Mouse (Mus musculus) E14TG2a.4 (cell line): ENCODE results near the gene Shbg.

Experiments used
- H3K27me3 ChIP-seq: 2 replicates; pipeline ENCODE4 v1.6.1; 2014; ENCODE audit warnings: low read length, control low read depth; ENCODE audit not compliant: insufficient read depth
- H3K36me3 ChIP-seq: 2 replicates; pipeline ENCODE4 v1.6.1; 2014; ENCODE audit warnings: low read length, control low read depth; ENCODE audit not compliant: insufficient read depth
- H3K4me1 ChIP-seq: replicated peaks from 2 replicates; pipeline ENCODE4 v1.6.1; 2014; ENCODE audit warnings: low read depth, low read length, control low read depth
- H3K4me3 ChIP-seq: replicated peaks from 2 replicates; pipeline ENCODE4 v1.5.1; 2014; ENCODE audit warnings: mild to moderate bottlenecking, low read length
- H3K9me3 ChIP-seq: 2 replicates; pipeline ENCODE4 v1.6.1; 2014; ENCODE audit warnings: low read length, control low read depth
- CTCF ChIP-seq: conservative IDR thresholded peaks from 2 replicates; pipeline ENCODE4 v1.5.1; 2014; ENCODE audit warnings: low read length
- NANOG ChIP-seq: IDR thresholded peaks from 2 replicates; pipeline ENCODE4 v1.6.1; 2014; ENCODE audit warnings: borderline replicate concordance, low read length, mixed read lengths
- POU5F1 ChIP-seq: IDR thresholded peaks from 2 replicates; pipeline ENCODE4 v1.6.1; 2014; ENCODE audit warnings: low read length, borderline replicate concordance

The Shbg gene

DNA sequence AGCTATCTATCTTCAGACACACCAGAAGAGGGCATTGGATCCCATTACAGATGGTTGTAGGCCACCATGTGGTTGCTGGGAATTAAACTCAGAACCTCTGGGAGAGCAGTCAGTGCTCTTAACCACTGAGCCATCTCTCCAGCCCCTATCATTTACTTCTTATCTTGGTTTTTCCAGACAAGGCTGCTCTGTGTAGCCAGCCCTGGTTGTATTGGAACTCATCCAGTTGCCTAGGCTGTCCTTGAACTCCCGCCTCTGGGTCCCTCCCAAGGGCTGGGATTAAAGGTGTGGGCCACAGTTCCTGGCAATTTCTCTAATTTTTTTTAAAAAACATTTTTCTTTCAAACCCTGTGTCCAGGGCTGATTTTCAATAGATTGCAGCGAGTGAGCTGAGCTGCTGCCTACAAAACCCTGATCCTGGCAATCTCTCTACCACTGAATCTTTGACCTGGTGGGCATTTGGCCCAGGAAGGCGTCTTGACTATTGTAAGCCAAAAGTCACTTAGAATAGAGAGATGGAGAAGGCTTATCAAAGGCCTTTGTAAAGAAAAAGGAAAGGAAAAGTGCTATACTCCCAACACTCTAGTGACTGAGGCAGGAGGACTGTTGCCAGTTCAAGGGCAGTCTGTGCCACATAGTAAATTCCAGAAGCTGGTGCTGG is 43.6 kb upstream of the Shbg start:
- no peaks in the 10 kb centered on the region for H3K27me3 ChIP-seq
- H3K9me3 ChIP-seq, result no peaks in the 10 kb centered on the region
- no peak for TF ChIP-seq NANOG
- no peak for TF ChIP-seq CTCF
- TF ChIP-seq POU5F1, result no peak
- H3K4me3 ChIP-seq, result peak overlapping the region; percentile 82
- H3K36me3 ChIP-seq, result peaks cover 71% of the 10 kb centered on the region
- peaks cover 85% of the 10 kb centered on the region for H3K4me1 ChIP-seq

DNA sequence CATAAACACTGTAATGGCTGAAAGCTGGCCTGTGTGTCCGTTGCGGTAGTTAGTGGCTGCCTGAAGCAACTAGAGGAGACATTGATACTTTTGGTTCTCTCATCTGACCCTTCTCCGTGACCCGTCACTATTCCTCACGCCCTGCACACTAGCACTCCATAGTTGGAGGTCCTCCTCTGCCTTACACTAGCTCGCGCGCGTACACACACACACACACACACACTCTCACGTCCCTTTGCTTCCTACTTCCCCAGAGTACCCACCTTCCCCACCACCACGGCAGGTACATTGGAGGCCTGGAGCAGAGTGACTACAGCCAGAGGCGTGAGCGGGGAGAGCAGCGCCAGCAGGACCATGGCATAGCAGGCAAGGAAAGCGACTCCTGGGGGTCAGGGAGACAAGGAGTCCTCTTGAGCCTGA is 39.8 kb upstream of the Shbg start:
- peak overlapping the region; percentile 84 for H3K4me3 ChIP-seq
- no peaks in the 10 kb centered on the region for H3K9me3 ChIP-seq
- TF ChIP-seq POU5F1 (no peak), CTCF (no peak), NANOG (no peak)
- H3K27me3 ChIP-seq, result no peaks in the 10 kb centered on the region
- H3K4me1 ChIP-seq, result peaks cover 87% of the 10 kb centered on the region
- H3K36me3 ChIP-seq, result peaks cover 72% of the 10 kb centered on the region

DNA sequence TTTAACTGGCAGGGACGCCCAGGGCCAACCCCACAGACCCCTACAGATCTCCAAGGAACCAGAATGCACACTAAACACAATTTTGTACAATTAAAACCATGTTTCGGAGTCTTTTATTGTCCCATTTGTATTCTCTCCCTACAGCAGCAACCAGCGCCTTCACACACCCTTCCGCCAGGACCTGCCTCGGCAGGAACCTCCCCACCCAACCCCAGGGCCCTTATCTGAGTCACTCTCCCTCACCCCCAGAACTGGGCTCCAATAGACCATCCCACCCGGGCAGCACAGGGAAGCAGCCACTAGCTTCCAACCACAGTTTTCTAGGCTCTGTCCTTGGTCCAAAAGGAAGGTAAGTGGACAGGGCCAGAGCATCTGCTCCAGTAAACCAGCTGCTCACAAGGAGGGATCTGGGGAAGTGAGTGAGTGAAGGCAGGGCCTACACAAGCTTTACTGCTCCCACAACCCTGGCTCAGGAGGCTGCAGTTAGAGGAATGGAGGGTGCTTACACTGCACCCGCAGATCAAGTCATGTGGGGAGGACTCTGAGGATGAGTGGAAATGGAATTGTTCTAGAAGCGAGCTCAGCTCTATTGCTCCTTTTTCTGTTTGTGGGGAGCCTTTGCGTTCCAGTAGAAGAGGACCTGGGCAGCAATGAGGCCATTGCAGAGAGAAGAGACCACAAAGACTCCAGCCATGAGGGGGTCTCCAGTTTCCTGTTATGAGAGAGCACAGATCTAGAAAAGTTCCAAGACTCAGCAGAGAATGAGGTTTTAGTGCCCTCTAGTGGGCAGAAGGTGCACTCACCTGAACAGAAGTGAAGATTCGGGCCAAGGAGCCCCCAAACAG is 39.1 kb upstream of the Shbg start:
- TF ChIP-seq POU5F1 (no peak), CTCF (peak; percentile 80)

DNA sequence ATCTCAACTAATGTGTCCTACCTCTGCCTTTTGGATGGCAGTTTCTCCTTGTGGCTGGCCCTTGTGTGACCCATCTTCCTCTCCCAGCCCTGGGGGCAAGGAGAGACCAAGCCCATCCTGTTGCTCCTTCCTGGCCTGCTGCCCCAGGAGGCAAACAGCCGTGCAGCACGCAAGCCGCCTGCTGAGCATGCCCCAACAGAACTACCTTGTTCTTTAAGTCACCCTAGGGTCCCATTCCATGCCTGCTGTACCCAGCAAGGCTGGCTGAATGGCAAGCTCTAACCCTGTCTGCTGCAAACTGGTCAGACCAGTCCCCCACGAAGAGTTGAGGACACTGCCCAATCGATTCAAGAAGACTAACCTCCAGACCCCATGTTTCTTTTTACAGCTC is 38.4 kb upstream of the Shbg start:
- H3K36me3 ChIP-seq, result peaks cover 86% of the 10 kb centered on the region
- H3K9me3 ChIP-seq, result no peaks in the 10 kb centered on the region
- TF ChIP-seq NANOG, result no peak
- TF ChIP-seq CTCF, result no peak
- no peak for TF ChIP-seq POU5F1
- H3K4me1 ChIP-seq, result peaks cover 93% of the 10 kb centered on the region
- peak overlapping the region; percentile 84 for H3K4me3 ChIP-seq
- no peaks in the 10 kb centered on the region for H3K27me3 ChIP-seq

More for the DNA sequence above, 39.1 kb upstream of the Shbg start:
- Histone ChIP-seq H3K4me3 (peak overlapping the region; percentile 84), H3K36me3 (peaks cover 78% of the 10 kb centered on the region), H3K9me3 (no peaks in the 10 kb centered on the region), H3K4me1 (peaks cover 94% of the 10 kb centered on the region), H3K27me3 (no peaks in the 10 kb centered on the region)

DNA sequence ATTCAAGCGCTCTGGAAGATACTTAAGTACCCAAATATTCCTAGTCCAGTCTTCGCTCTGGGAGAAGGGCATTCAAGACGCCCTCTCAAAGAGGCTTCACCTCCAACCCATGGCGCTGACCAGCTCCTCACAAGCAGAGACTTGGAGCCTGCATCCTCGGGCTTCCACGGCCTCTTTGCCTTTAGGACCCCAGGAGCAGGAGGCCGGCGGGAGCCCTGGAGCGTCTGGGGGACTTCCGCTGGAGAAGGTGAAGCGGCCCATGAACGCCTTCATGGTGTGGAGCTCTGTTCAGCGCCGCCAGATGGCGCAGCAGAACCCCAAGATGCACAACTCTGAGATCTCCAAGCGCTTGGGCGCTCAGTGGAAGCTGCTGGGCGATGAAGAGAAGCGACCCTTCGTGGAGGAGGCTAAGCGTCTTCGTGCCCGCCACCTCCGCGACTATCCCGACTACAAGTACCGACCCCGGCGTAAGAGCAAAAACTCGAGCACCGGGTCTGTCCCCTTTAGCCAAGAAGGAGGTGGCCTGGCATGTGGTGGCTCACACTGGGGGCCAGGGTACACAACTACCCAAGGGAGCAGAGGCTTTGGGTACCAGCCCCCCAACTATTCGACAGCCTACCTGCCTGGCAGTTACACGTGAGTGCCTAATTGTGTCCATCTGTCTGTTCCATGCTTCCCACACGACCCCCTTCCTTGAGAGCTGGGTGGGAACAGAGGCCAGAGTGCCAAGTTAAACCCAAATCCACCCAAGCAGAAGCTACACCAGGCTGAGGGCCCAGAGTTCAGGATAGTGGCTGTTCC is 37.8 kb upstream of the Shbg start, which contains the start of gene Sox15:
TSS of gene Sox15 (plus strand) at position 51 of the 801 bp plus-strand sequence.
- Histone ChIP-seq H3K36me3 (peaks cover 87% of the 10 kb centered on the region), H3K9me3 (no peaks in the 10 kb centered on the region), H3K4me3 (peak within 1 kb of the TSS; percentile 84), H3K27me3 (no peaks in the 10 kb centered on the region), H3K4me1 (peaks cover 94% of the 10 kb centered on the region)
- TF ChIP-seq CTCF, result peak; percentile 60
- TF ChIP-seq NANOG, result no peak

DNA sequence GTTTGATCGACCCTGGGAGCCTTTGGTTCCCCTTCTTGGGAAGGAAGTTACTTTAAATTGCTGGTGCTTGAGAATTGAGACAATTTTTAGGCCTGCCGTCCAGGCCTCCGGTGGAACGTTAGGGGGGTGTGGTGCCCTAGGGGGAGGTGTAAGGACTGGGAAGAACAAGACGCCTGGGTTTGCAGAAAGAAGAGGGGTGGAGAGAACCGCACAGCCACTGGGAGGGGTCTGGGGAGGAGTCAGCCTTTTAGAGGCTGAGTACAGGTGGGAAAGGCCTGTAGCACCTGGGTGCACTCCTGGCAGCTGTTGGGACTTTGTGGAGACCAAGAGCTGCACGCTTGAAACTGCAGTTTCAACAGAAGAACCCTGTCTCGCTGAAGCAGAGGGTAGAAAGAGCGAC is 37.1 kb upstream of the Shbg start:
- Histone ChIP-seq H3K36me3 (peaks cover 87% of the 10 kb centered on the region), H3K9me3 (no peaks in the 10 kb centered on the region), H3K27me3 (no peaks in the 10 kb centered on the region), H3K4me3 (peak overlapping the region; percentile 84), H3K4me1 (peaks cover 94% of the 10 kb centered on the region)
- no peak for TF ChIP-seq POU5F1
- no peak for TF ChIP-seq CTCF
- TF ChIP-seq NANOG, result no peak

DNA sequence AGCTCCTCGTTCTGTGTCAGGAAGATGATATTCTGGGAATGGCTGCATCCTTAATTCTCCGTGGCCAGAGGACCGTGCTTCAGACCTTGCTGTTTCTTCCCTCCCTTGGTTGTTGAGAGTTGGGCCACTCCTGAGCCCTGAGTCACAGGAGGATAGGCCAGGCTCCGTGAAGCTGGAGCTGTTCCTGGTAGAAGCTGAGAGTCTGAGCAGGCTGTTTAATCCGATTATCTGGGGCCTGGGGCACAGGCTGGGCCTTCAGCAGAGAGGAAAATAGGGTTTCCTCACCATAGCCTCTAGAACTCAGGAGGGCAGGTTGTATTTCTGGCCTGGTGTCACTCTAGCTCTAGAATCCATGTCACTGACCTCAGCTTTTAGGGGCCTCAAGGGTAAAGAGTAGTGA is 35.7 kb upstream of the Shbg start:
- TF ChIP-seq NANOG, result no peak
- no peak for TF ChIP-seq CTCF
- TF ChIP-seq POU5F1, result no peak
- no peaks in the 10 kb centered on the region for H3K9me3 ChIP-seq
- H3K4me1 ChIP-seq, result peaks cover 84% of the 10 kb centered on the region

DNA sequence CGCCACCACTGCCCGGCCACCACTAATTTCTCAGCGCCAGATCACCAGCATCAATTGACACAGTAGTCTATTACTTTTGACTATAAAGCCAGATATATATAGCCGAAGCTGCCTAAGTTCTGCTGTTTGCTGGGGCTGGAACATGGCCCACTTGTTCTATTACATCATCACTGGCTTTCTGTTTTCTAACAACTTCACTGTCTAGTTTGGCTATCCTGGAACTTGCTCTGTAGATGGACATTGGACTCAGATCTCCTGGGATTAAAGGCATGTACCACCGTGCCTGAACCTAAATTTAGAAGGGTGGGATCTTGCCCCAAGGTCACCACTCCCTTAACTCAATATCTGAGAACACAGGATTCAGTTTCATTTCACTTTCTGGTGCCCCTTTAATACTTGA is 28.2 kb upstream of the Shbg start:
- no peaks in the 10 kb centered on the region for H3K27me3 ChIP-seq

More for the DNA sequence above, 35.7 kb upstream of the Shbg start:
- Histone ChIP-seq H3K27me3 (no peaks in the 10 kb centered on the region), H3K4me3 (no peak overlapping the region; the same call in 1 of the 2 replicates), H3K36me3 (peaks cover 87% of the 10 kb centered on the region)

More for the DNA sequence above, 28.2 kb upstream of the Shbg start:
- peaks cover 22% of the 10 kb centered on the region for H3K4me1 ChIP-seq
- H3K4me3 ChIP-seq, result no peak overlapping the region
- H3K36me3 ChIP-seq, result peaks cover 100% of the 10 kb centered on the region
- H3K9me3 ChIP-seq, result no peaks in the 10 kb centered on the region
- TF ChIP-seq POU5F1 (no peak), NANOG (no peak), CTCF (no peak)
